Mouse (Mus musculus) midbrain, embryonic 16.5 days (tissue): Measurements from ENCODE around the gene Zfp385b. TPM values are rescaled to one million over a fixed set of nuclear protein-coding genes. Genes with fewer than 3 reads are reported as not detected.

Experiments used
- ATAC-seq: fragments of 200-750 bp; cut with Nextera tagmentation; 2 replicates; pipeline ENCODE4 v1.8.0; 2017; ENCODE audit warnings: moderate TSS enrichment
- H3K27ac ChIP-seq: fragments of 300-500 bp; sonication (generic); 2 replicates; pipeline ENCODE4 v1.5.1; 2014; ENCODE audit warnings: mild to moderate bottlenecking, low read length, mixed read lengths
- H3K27me3 ChIP-seq: fragments of 300-500 bp; sonication (generic); 2 replicates; pipeline ENCODE4 v1.6.1; 2014; ENCODE audit warnings: low read depth, low read length, mixed read lengths; ENCODE audit not compliant: control insufficient read depth, insufficient read depth
- H3K36me3 ChIP-seq: fragments of 300-500 bp; sonication (generic); 2 replicates; pipeline ENCODE4 v1.6.1; 2014; ENCODE audit warnings: mild to moderate bottlenecking, low read length, moderate library complexity, mixed read lengths; ENCODE audit not compliant: control insufficient read depth, insufficient read depth
- H3K4me1 ChIP-seq: fragments of 300-500 bp; sonication (generic); 2 replicates; pipeline ENCODE4 v1.6.1; 2014; ENCODE audit warnings: mild to moderate bottlenecking, low read length, mixed read lengths; ENCODE audit not compliant: control insufficient read depth, insufficient read depth
- H3K4me2 ChIP-seq: fragments of 300-500 bp; sonication (generic); 2 replicates; pipeline ENCODE4 v1.6.1; 2014; ENCODE audit warnings: mild to moderate bottlenecking, low read length, mixed read lengths
- H3K4me3 ChIP-seq: fragments of 300-500 bp; sonication (generic); 2 replicates; pipeline ENCODE4 v1.5.1; 2014; ENCODE audit warnings: low read depth, mild to moderate bottlenecking, low read length, moderate library complexity, mixed read lengths
- H3K9ac ChIP-seq: fragments of 300-500 bp; sonication (generic); 2 replicates; pipeline ENCODE4 v1.6.1; 2014; ENCODE audit warnings: low read depth, low read length, mixed read lengths
- H3K9me3 ChIP-seq: fragments of 300-500 bp; sonication (generic); replicated peaks from 2 replicates; pipeline ENCODE4 v1.6.1; 2014; ENCODE audit warnings: mild to moderate bottlenecking, low read length, mixed read lengths; ENCODE audit not compliant: control insufficient read depth, poor library complexity, severe bottlenecking
- WGBS: fragments of 180-500 bp; shearing (Covaris S2); extraction: QIAGEN DNeasy Blood & Tissue Kit; methylation state at CpG from one replicate; pipeline ENCODE4 v1.1.7; 2014; 5-methylcytosine and 5-hydroxymethylcytosine counted together
- polyA plus RNA-seq: library from polyadenylated mRNA; unstranded; fragments of >200 nt; fragmentation: Nextera tagmentation; extraction: Ambion mirVana; gene quantifications from 2 replicates; pipeline ENCODE4 v1.2.1, GENCODE M21; 2015

The Zfp385b gene
- polyA plus RNA-seq, result 12.2 and 15.3 TPM in 2 replicates

DNA sequence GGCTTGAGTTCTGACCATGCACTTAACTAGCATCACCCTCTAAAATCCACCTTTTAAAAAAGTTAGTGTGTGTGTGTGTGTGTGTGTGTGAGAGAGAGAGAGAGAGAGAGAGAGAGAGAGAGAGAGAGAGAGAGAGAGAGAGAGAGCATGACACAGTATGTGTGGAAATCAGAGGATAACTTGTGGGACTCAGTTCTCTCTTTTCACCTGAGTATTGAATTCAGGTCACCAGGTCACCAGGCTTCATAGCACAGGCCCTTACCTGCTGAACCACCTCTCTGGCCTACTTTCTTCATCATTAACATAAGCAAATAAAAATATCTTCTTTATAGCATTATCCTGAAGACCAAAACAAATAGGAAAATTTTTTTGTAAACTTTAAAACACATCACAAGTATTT is at the start of gene Zfp385b:
TSS of gene Zfp385b (minus strand) at position 101 of the 400 bp plus-strand sequence.
- no peak within 1 kb of the TSS for H3K4me3 ChIP-seq
- H3K9ac ChIP-seq, result no peak within 1 kb of the TSS
- no peak within 1 kb of the TSS for H3K4me2 ChIP-seq
- 0 out of 2 replicates have a peak, but pooled peaks cover 2% of the 10 kb centered on the region for H3K9me3 ChIP-seq
- H3K4me1 ChIP-seq, result peaks cover 6% of the 10 kb centered on the region
- no peaks in the 10 kb centered on the region for H3K36me3 ChIP-seq
- no peak for ATAC-seq
- H3K27me3 ChIP-seq, result peaks cover 3% of the 10 kb centered on the region
- H3K27ac ChIP-seq, result no peak within 1 kb of the TSS

DNA sequence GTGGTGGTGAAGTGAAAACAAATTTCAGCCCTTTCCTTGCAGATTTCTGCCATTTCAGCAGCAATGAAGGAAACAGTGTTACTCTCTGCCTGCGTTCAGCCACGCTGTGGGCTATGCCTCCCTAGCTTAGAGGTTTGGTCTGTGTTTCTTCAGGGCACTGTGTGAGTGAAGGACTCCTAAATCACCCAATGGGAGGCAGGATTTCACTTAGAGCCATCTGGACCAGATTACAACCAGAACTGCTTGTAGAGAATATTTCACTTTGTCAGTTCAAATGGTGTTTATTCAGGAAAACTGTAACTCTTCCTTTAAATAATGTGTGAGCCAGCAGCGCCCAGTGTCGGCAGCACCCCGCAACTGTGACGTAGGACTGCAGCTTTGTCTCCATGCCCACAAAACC is 44.5 kb upstream of the Zfp385b start:
- Histone ChIP-seq H3K27me3 (no peaks in the 10 kb centered on the region), H3K9ac (no peak overlapping the region), H3K36me3 (no peaks in the 10 kb centered on the region), H3K27ac (no peak overlapping the region), H3K4me1 (no peaks in the 10 kb centered on the region), H3K4me3 (no peak overlapping the region), H3K4me2 (no peak overlapping the region), H3K9me3 (no peaks in the 10 kb centered on the region)
- ATAC-seq, result no peak
- WGBS, result 87% methylated on average over 6 of the region's 6 CpGs

DNA sequence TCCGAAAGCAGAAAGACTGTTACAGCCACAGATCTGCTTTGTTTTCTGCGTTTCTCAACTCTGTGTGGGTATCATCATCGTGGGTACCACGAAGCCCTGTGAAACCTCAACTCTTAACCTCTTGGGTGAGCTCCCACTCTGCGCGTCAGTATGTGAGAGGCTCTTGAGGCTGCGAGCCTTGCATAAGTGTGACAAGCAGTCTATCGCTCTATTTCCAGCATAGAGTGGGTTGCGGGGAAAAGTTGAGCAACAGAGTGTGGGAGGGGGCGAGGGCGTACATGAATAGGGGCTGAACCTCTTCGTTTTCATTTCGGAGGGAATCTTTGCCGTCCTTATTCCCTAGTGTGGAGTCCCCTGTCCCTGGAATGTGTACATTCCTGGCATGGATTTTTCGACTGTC is 44.1 kb upstream of the Zfp385b start:
- no peak for ATAC-seq
- Histone ChIP-seq H3K27ac (no peak overlapping the region), H3K27me3 (no peaks in the 10 kb centered on the region), H3K9me3 (no peaks in the 10 kb centered on the region), H3K4me3 (no peak overlapping the region), H3K4me2 (no peak overlapping the region), H3K4me1 (no peaks in the 10 kb centered on the region), H3K9ac (no peak overlapping the region), H3K36me3 (no peaks in the 10 kb centered on the region)
- WGBS, result 87% methylated on average over 15 of the region's 15 CpGs

DNA sequence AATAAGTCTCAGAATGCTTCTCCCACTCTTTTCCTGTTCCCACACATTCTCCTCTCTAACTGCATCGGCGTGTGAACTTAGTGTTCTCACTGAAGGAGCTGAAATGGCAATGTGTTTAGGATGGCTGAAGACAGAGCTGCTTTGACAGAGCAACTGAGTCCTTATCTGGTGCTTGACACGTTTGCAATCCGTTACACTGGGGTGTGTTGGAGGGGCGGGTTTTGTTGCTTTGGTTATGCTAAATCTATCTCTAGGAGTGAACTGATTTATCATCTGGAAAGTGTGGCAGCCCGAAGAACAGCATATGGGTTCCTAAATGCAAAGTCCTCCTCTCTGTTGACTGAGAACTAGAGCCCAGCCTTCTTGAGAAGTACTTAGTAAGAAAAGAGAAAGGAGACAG is 22.0 kb upstream of the Zfp385b start:
- Histone ChIP-seq H3K4me2 (no peak overlapping the region), H3K4me1 (no peaks in the 10 kb centered on the region), H3K36me3 (no peaks in the 10 kb centered on the region), H3K9me3 (no peaks in the 10 kb centered on the region), H3K4me3 (no peak overlapping the region), H3K27ac (no peak overlapping the region), H3K9ac (no peak overlapping the region), H3K27me3 (no peaks in the 10 kb centered on the region)
- no peak for ATAC-seq
- WGBS, result 71% methylated on average over 6 of the region's 6 CpGs

DNA sequence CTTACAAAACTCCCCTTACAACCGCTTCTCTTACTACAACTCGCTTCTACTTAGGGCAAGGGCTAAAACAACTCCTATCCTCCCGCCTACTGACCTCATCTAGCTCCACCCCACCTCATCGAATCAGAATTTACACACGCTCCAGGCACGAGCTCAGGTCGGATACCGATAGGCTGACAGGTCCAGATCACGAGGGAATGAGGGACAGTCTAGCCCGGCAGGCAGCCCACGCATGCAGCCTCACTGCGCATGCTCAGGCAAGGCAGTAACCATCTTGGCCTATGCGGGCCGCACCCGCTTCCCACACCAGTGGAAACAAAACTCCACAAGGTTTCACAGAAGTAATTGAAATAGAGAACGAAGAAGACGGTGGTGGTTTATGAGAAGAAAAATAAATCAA is 20.1 kb upstream of the Zfp385b start:
- 91% methylated on average over 17 of the region's 17 CpGs for WGBS
- H3K36me3 ChIP-seq, result no peaks in the 10 kb centered on the region

DNA sequence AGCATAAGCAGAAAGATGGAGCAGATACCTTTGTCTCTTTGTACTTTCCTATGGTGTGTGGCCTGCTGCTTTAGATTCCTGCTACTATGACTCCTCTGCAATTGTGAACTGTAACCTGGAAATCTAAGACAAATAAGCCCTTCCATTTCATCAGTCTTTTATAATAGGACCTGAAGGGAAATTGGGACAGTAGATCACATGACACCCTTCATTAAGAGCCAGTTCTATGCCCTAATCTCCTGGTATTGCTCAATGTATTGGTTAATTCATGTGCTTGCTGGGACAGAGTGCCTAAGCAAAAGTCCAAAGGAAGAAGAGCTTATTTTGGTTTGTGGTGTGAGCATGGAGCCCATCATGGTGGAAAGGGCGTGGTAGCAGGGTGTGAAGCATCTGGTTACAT is 19.2 kb upstream of the Zfp385b start:
- no peaks in the 10 kb centered on the region for H3K27me3 ChIP-seq
- no peaks in the 10 kb centered on the region for H3K4me1 ChIP-seq
- H3K4me2 ChIP-seq, result no peak overlapping the region
- no peaks in the 10 kb centered on the region for H3K9me3 ChIP-seq
- ATAC-seq, result no peak
- no peaks in the 10 kb centered on the region for H3K36me3 ChIP-seq
- no peak overlapping the region for H3K9ac ChIP-seq
- no peak overlapping the region for H3K4me3 ChIP-seq
- H3K27ac ChIP-seq, result no peak overlapping the region
- 81% methylated on average over 1 of the region's 1 CpGs for WGBS

More for the DNA sequence above, 20.1 kb upstream of the Zfp385b start:
- Histone ChIP-seq H3K27ac (no peak overlapping the region), H3K4me1 (no peaks in the 10 kb centered on the region), H3K9me3 (no peaks in the 10 kb centered on the region), H3K4me2 (no peak overlapping the region), H3K9ac (no peak overlapping the region), H3K27me3 (no peaks in the 10 kb centered on the region), H3K4me3 (no peak overlapping the region)
- ATAC-seq, result no peak

DNA sequence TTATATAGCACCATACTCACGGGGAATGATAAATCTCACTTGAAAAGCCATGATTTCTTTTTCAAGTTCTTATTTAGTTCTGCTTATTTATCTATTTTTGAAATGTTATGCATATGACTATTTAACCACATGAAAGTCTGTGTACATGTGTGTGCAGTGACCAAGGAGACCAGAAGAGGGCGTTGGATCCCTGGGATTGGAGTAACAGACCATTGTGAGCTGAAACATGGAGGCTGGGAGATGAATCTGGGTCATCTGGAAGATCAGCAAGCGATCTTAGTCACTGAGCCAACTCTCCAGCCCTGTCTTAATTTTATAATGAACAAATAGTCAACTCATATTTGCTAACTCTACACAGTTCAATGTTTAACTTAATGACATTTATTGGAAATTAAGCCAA is 16.3 kb upstream of the Zfp385b start:
- H3K27me3 ChIP-seq, result no peaks in the 10 kb centered on the region
- no peak overlapping the region for H3K9ac ChIP-seq
- H3K4me3 ChIP-seq, result no peak overlapping the region
- no peaks in the 10 kb centered on the region for H3K9me3 ChIP-seq
- H3K4me2 ChIP-seq, result no peak overlapping the region
- H3K27ac ChIP-seq, result no peak overlapping the region
- no peak for ATAC-seq
- H3K4me1 ChIP-seq, result no peaks in the 10 kb centered on the region
- 59% methylated on average over 3 of the region's 3 CpGs for whole genome bisulfite sequencing
- no peaks in the 10 kb centered on the region for H3K36me3 ChIP-seq

DNA sequence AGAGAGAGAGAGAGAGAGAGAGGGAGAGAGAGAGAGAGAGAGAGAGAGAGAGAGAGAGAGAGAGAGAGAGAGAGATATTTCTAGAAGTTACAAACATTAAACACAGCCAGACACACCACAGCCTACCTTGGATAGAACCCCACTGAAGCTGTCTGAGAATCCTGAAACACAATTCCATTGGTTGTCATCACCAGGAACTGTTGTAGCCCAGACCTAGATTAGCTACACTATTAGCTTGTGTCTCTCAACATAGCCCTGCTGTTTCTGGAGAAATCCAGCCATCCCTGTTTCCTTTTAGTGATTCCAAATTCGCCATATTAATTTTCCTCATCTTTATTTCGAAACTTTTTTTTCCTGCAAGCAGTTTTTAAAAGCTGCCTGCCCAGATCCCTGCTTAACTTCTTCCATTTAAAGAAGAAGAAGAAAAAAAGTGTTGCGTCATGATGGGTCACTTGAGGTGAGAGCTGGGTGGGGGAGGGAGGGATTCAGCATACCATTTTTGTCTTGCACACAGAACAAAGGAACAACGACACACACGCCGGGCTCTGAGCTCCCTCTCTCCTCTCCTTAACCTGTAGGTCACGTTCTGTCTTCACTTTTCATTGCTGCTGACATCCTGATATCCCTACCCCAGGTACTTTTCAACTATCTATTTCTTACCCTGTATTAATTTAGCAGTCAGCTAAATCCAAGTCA is 6.8 kb upstream of the Zfp385b start:
- 0 out of 2 replicates have a peak, but pooled peaks cover 2% of the 10 kb centered on the region for H3K9me3 ChIP-seq
- no peaks in the 10 kb centered on the region for H3K36me3 ChIP-seq
- WGBS, result 45% methylated on average over 7 of the region's 7 CpGs
- H3K27me3 ChIP-seq, result no peaks in the 10 kb centered on the region
- H3K4me3 ChIP-seq, result no peak overlapping the region
- H3K4me1 ChIP-seq, result no peaks in the 10 kb centered on the region
- H3K9ac ChIP-seq, result no peak overlapping the region
- no peak overlapping the region for H3K4me2 ChIP-seq
- ATAC-seq, result no peak
- no peak overlapping the region for H3K27ac ChIP-seq

DNA sequence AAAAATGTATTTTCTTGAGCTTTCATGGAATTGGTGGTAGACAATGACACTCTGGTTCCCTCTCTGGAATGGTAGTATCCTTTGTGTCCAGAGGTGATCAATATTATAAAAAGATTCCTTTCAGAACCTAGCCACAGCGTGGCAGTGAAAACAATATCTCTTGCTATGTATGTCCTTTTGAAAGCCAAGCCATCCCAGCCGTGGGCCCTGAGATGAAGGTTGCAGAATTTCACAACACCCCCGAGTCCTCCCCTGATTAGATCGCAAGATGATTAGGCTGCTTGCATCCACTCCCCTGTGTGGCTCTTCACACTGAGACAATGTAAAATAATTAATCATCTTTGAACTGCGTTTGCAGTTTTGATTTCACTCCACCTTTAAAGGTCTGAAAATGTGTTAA is 3.6 kb upstream of the Zfp385b start:
- WGBS, result 91% methylated on average over 5 of the region's 5 CpGs
- Histone ChIP-seq H3K9me3 (0 out of 2 replicates have a peak, but pooled peaks cover 2% of the 10 kb centered on the region), H3K36me3 (no peaks in the 10 kb centered on the region), H3K9ac (no peak overlapping the region), H3K27me3 (peaks cover 3% of the 10 kb centered on the region), H3K4me2 (no peak overlapping the region), H3K27ac (no peak overlapping the region), H3K4me3 (no peak overlapping the region), H3K4me1 (no peaks in the 10 kb centered on the region)
- ATAC-seq, result no peak
